Mouse (Mus musculus) limb, embryonic 10.5 days (tissue): ENCODE data around the gene Styxl1. TPM values are rescaled to one million over a fixed set of nuclear protein-coding genes. Genes with fewer than 3 reads are reported as not detected.

Experiments
- DNase-seq: peaks from one replicate; pipeline ENCODE4 v3.0.0-alpha.2; 2017; ENCODE audit warnings: low spot score
- H3K27ac ChIP-seq: fragments of 300-500 bp; sonication (generic); 2 replicates; pipeline ENCODE4 v1.5.1; 2016; ENCODE audit warnings: mild to moderate bottlenecking
- H3K27me3 ChIP-seq: fragments of 300-500 bp; sonication (generic); 2 replicates; pipeline ENCODE4 v1.6.1; 2016; ENCODE audit warnings: low read depth, mild to moderate bottlenecking; ENCODE audit not compliant: poor library complexity, severe bottlenecking
- H3K36me3 ChIP-seq: fragments of 300-500 bp; sonication (generic); 2 replicates; pipeline ENCODE4 v1.6.1; 2016; ENCODE audit warnings: mild to moderate bottlenecking, moderate library complexity
- H3K4me1 ChIP-seq: fragments of 300-500 bp; sonication (generic); 2 replicates; pipeline ENCODE4 v1.6.1; 2016
- H3K4me3 ChIP-seq: fragments of 300-500 bp; sonication (generic); 2 replicates; pipeline ENCODE4 v1.5.1; 2016; ENCODE audit warnings: mild to moderate bottlenecking, moderate library complexity
- H3K9me3 ChIP-seq: fragments of 300-500 bp; sonication (generic); replicated peaks from 2 replicates; pipeline ENCODE4 v1.6.1; 2016; ENCODE audit warnings: mild to moderate bottlenecking
- WGBS: fragments of 180-500 bp; shearing (Covaris S2); methylation state at CpG from one replicate; pipeline ENCODE4 v1.1.7; 2016; 5-methylcytosine and 5-hydroxymethylcytosine counted together
- polyA plus RNA-seq: library from polyadenylated mRNA; unstranded; fragments of >200 nt; fragmentation: Nextera tagmentation; extraction: Ambion mirVana; gene quantifications from 2 replicates; pipeline ENCODE4 v1.2.1, GENCODE M21; 2016

Styxl1 gene
- polyA plus RNA-seq: not detected in 2 replicates

GRCm38 (mm10) chr5:135777796-135778470 lies at the start of gene Styxl1:
TSS of gene Styxl1 (minus strand) at chr5:135778385.
- WGBS: under 1% methylated on average over 45 of the region's 45 CpGs
- H3K36me3 ChIP-seq: peaks cover 27% of the 10 kb centered on the region
- peak within 1 kb of the TSS; percentile 91 for H3K4me3 ChIP-seq

GRCm38 (mm10) chr5:135826225-135826624 lies 48.0 kb upstream of the Styxl1 start:
- Histone ChIP-seq H3K27ac (no peak overlapping the region), H3K9me3 (no peaks in the 10 kb centered on the region), H3K4me1 (peaks cover 13% of the 10 kb centered on the region), H3K36me3 (no peaks in the 10 kb centered on the region), H3K4me3 (no peak overlapping the region), H3K27me3 (no peaks in the 10 kb centered on the region)
- 58% methylated on average over 6 of the region's 6 CpGs for WGBS
- no peak for DNase-seq

More at GRCm38 (mm10) chr5:135777796-135778470, at the start of gene Styxl1:
- Histone ChIP-seq H3K27ac (peak within 1 kb of the TSS; percentile 94), H3K27me3 (no peaks in the 10 kb centered on the region), H3K4me1 (peaks cover 22% of the 10 kb centered on the region), H3K9me3 (no peaks in the 10 kb centered on the region)
- no peak for DNase-seq

GRCm38 (mm10) chr5:135824517-135824916 lies 46.3 kb upstream of the Styxl1 start:
- Histone ChIP-seq H3K4me3 (no peak overlapping the region), H3K36me3 (no peaks in the 10 kb centered on the region), H3K27me3 (peaks cover 3% of the 10 kb centered on the region), H3K9me3 (no peaks in the 10 kb centered on the region), H3K4me1 (peaks cover 13% of the 10 kb centered on the region), H3K27ac (no peak overlapping the region)
- WGBS: 51% methylated on average over 3 of the region's 3 CpGs
- no peak for DNase-seq

- Histone ChIP-seq H3K27me3 (peaks cover 23% of the 10 kb centered on the region), H3K36me3 (no peaks in the 10 kb centered on the region), H3K27ac (no peak overlapping the region), H3K9me3 (no peaks in the 10 kb centered on the region), H3K4me3 (no peak overlapping the region), H3K4me1 (peaks cover 13% of the 10 kb centered on the region)
- WGBS: 17% methylated on average over 7 of the region's 7 CpGs
- peak; percentile 54 for DNase-seq
These were observed 44.2 kb upstream of the Styxl1 start for GRCm38 (mm10) chr5:135822316-135822944.

- DNase-seq: no peak
- Histone ChIP-seq H3K4me3 (no peak overlapping the region), H3K36me3 (no peaks in the 10 kb centered on the region), H3K27ac (no peak overlapping the region), H3K4me1 (peaks cover 10% of the 10 kb centered on the region), H3K27me3 (peaks cover 23% of the 10 kb centered on the region), H3K9me3 (no peaks in the 10 kb centered on the region)
- WGBS: 41% methylated on average over 7 of the region's 7 CpGs
These were observed 40.3 kb upstream of the Styxl1 start for GRCm38 (mm10) chr5:135818491-135818890.

GRCm38 (mm10) chr5:135812991-135813390 lies 34.8 kb upstream of the Styxl1 start:
- H3K27ac ChIP-seq: no peak overlapping the region
- H3K27me3 ChIP-seq: 0 out of 2 replicates have a peak, but pooled peaks cover 4% of the 10 kb centered on the region
- no peaks in the 10 kb centered on the region for H3K9me3 ChIP-seq
- H3K4me1 ChIP-seq: no peaks in the 10 kb centered on the region
- no peak overlapping the region for H3K4me3 ChIP-seq
- no peak for DNase-seq
- no peaks in the 10 kb centered on the region for H3K36me3 ChIP-seq
- WGBS: 78% methylated on average over 5 of the region's 5 CpGs

- Histone ChIP-seq H3K4me1 (peaks cover 6% of the 10 kb centered on the region), H3K27me3 (peaks cover 6% of the 10 kb centered on the region; the same call in 1 of the 2 replicates), H3K27ac (no peak overlapping the region), H3K4me3 (no peak overlapping the region), H3K36me3 (no peaks in the 10 kb centered on the region), H3K9me3 (no peaks in the 10 kb centered on the region)
- DNase-seq: no peak
- 58% methylated on average over 3 of the region's 3 CpGs for WGBS
These were observed 29.1 kb upstream of the Styxl1 start for GRCm38 (mm10) chr5:135807263-135807637.

GRCm38 (mm10) chr5:135806555-135807262 lies 28.5 kb upstream of the Styxl1 start, which contains the start of gene Srrm3:
TSS of gene Srrm3 (plus strand) at chr5:135806890.
- Histone ChIP-seq H3K27me3 (peaks cover 10% of the 10 kb centered on the region), H3K4me3 (0 out of 2 replicates have a peak within 1 kb of the TSS, but pooled peaks have one; percentile 13), H3K4me1 (peaks cover 8% of the 10 kb centered on the region), H3K27ac (no peak within 1 kb of the TSS), H3K36me3 (no peaks in the 10 kb centered on the region), H3K9me3 (no peaks in the 10 kb centered on the region)
- WGBS: 6% methylated on average over 29 of the region's 29 CpGs
- DNase-seq: peak; percentile 97

- H3K27ac ChIP-seq: no peak overlapping the region
- peaks cover 15% of the 10 kb centered on the region for H3K27me3 ChIP-seq
- H3K4me1 ChIP-seq: peaks cover 24% of the 10 kb centered on the region
- H3K4me3 ChIP-seq: no peak overlapping the region
- H3K9me3 ChIP-seq: no peaks in the 10 kb centered on the region
- WGBS: 76% methylated on average over 2 of the region's 2 CpGs
- no peak for DNase-seq
- H3K36me3 ChIP-seq: no peaks in the 10 kb centered on the region
These were observed 26.6 kb upstream of the Styxl1 start for GRCm38 (mm10) chr5:135804735-135805134.

GRCm38 (mm10) chr5:135803676-135804075 lies 25.5 kb upstream of the Styxl1 start:
- H3K36me3 ChIP-seq: no peaks in the 10 kb centered on the region
- peaks cover 16% of the 10 kb centered on the region for H3K27me3 ChIP-seq
- no peak overlapping the region for H3K27ac ChIP-seq
- no peak overlapping the region for H3K4me3 ChIP-seq
- no peak for DNase-seq
- H3K9me3 ChIP-seq: no peaks in the 10 kb centered on the region
- WGBS: 89% methylated on average over 4 of the region's 4 CpGs
- H3K4me1 ChIP-seq: peaks cover 24% of the 10 kb centered on the region

- Histone ChIP-seq H3K27me3 (peaks cover 18% of the 10 kb centered on the region), H3K9me3 (no peaks in the 10 kb centered on the region), H3K4me1 (peaks cover 24% of the 10 kb centered on the region), H3K4me3 (no peak overlapping the region), H3K27ac (no peak overlapping the region), H3K36me3 (no peaks in the 10 kb centered on the region)
- DNase-seq: no peak
- WGBS: 62% methylated on average over 4 of the region's 4 CpGs
These were observed 24.9 kb upstream of the Styxl1 start for GRCm38 (mm10) chr5:135803135-135803534.

- Histone ChIP-seq H3K9me3 (no peaks in the 10 kb centered on the region), H3K4me1 (peaks cover 24% of the 10 kb centered on the region), H3K27me3 (peaks cover 18% of the 10 kb centered on the region), H3K36me3 (no peaks in the 10 kb centered on the region), H3K4me3 (no peak overlapping the region), H3K27ac (no peak overlapping the region)
- 92% methylated on average over 8 of the region's 8 CpGs for WGBS
- DNase-seq: no peak
These were observed 24.5 kb upstream of the Styxl1 start for GRCm38 (mm10) chr5:135802641-135803040.

GRCm38 (mm10) chr5:135800927-135801326 lies 22.7 kb upstream of the Styxl1 start:
- Histone ChIP-seq H3K27me3 (peaks cover 18% of the 10 kb centered on the region), H3K27ac (no peak overlapping the region), H3K4me1 (peaks cover 18% of the 10 kb centered on the region), H3K36me3 (no peaks in the 10 kb centered on the region), H3K4me3 (no peak overlapping the region), H3K9me3 (no peaks in the 10 kb centered on the region)
- peak; percentile 40 for DNase-seq
- 3% methylated on average over 6 of the region's 6 CpGs for WGBS
